Mouse (Mus musculus): ENCODE data around the gene Mansc1. TPM values are rescaled to one million over a fixed set of nuclear protein-coding genes. Genes with fewer than 3 reads are reported as not detected.
A peak's percentile ranks its signal among the peaks of the same experiment; 100 is the strongest.
"Not testable (repeated sequence)": the region's sequence is repeated elsewhere in the genome, so short reads cannot be mapped to it uniquely, and the experiment has no call there.

Mansc1 gene
- total RNA-seq (2021), result 1 to 10 TPM; 1.7 to 2.0 TPM

DNA sequence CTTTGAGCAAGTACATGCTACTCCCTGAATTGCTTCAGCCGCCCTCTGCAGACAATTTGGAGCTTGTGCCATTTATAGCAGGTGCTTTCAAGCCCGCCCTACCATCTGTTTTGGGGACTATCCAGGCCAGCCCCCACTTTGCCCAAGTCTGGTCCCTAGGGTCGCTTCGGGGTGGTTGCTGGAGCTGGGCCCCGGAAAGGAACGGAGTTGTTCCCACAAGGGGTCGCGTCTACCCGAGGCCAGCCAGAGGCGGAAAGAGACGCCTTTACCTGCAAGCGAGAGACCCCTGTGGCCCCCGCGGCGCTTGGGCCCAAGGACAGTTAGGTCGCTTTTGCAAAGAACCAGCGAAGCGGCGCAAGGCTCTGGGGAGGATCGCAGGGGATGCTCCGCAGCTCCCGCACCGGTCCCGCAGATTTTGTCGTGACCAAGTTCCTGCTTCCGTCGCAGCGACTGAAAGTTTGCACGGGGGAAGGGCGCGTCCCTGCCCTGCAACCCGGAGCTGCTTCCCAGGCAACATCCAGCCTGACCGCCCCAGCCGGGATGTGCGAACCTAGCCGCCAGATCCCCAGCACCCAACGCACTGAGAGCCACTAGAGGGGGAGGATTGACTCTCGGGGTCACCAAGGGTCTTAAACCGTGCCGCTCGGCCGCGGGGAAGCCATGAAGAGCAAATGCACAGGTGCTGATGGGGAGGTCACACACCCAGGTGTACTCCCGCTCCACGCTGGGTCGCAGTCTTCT, at the start of gene Mansc1:
TSS of gene Mansc1 (minus strand) at position 542 of the 741 bp plus-strand sequence.
- DNase-seq, result peak; percentile 68
- intact Hi-C loops (cut with DNase I), result no loop called here

DNA sequence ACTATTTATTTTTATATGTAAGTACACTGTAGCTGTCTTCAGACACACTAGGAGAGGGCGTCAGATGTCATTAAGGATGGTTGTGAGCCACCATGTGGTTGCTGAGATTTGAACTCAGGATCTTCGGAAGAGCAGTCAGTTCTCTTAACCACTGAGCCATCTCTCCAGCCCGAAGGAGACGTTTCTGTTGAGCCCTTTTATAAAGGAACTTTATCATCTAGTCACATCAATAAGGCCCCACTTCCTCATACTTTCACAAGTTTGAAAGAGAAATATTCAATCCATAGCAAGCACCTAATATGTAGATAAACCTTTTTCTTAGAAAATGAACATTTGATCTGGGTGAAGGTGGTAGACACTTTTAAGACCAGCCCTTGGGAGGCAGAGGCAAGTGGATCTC, 47.0 kb upstream of the Mansc1 start:
- DNase-seq; intact Hi-C loops (cut with DNase I): not testable (repeated sequence)

GRCm38 (mm10) chr6:134678037-134678436, 45.7 kb upstream of the Mansc1 start:
- DNase-seq, result no peak
- intact Hi-C loops (cut with DNase I), result no loop called here

DNA sequence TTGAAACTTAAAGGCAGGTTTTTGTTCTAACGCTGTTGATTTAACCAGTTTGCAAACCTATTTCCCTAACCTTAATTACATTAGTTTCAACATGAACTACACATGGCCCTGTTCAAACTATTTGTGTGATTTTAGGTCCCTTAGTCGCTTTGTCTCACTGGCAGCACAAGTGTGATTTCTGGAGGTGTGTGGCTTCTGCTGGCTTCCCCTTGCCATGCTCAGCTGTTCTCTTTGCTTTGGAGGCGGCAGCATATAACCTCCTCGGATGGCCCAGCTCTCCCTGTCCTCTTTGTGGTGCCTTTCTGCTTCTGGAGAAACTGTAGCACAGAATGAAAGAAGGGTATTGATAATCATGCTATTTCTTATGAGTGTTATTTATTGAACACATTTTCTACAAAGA, 45.2 kb upstream of the Mansc1 start:
- DNase-seq, result no peak
- intact Hi-C loops (cut with DNase I), result no loop called here

GRCm38 (mm10) chr6:134673712-134674111, 41.4 kb upstream of the Mansc1 start:
- DNase-seq; intact Hi-C loops (cut with DNase I): not testable (repeated sequence)

GRCm38 (mm10) chr6:134670881-134671411, 38.7 kb upstream of the Mansc1 start:
- intact Hi-C loops (cut with DNase I), result no loop called here
- DNase-seq, result peak; percentile 9

DNA sequence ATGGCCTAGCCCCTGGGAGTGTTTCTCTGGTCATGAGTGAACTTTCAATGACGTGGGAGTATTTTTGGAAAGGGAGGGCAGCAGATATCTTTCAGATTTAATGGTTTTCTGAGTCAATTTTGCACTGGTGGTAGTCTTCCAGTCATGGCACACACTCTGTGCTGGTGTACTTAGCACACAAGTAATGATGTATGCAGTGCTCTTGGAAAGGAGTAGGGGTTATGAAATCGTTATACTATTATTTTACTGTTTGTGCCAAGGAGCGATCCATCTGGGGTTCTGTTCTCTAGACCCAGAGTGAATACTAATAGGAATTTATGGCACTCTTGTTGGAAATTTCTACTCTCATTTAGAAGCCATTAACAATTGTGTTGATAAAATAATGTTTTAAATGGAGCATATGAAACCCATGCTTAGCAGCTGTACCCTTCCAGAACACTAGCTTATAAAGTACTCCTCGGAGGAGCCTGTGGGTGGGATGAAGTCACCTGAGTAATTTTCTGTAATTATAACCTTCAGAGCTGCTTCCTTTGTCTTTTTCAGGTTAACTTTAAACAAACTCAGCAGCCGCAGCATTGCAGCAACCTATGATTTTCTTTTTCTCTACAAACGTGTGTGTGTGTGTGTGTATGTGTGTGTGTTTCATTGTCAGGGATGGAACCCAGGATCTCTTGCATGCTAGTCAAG, 37.0 kb upstream of the Mansc1 start:
- no peak for DNase-seq
- intact Hi-C loops (cut with DNase I), result no loop called here

- intact Hi-C loops (cut with DNase I), result no loop called here
- no peak for DNase-seq
Measured at GRCm38 (mm10) chr6:134668519-134668918, 36.2 kb upstream of the Mansc1 start.

GRCm38 (mm10) chr6:134665817-134666216, 33.5 kb upstream of the Mansc1 start:
- intact Hi-C loops (cut with DNase I), result no loop called here
- no peak for DNase-seq

DNA sequence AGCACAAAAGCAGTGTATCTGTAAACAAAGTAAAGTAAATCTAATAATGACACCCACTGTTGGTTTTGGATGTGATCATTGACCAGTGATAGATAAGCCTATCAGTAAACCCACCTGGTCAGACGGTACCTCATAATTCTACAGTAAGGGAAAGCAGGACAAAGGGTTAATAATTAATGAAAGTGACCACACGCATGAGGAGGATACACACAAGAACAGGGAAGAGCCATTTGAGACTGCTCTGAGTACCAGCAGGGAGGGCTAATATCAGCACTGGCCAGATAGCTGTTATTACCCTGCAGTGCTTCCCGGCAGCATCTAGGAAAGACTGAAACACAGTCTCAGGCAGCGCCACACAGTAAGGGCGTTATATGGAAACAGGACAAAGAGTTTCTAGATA, 32.3 kb upstream of the Mansc1 start:
- DNase-seq, result no peak
- intact Hi-C loops (cut with DNase I), result no loop called here

DNA sequence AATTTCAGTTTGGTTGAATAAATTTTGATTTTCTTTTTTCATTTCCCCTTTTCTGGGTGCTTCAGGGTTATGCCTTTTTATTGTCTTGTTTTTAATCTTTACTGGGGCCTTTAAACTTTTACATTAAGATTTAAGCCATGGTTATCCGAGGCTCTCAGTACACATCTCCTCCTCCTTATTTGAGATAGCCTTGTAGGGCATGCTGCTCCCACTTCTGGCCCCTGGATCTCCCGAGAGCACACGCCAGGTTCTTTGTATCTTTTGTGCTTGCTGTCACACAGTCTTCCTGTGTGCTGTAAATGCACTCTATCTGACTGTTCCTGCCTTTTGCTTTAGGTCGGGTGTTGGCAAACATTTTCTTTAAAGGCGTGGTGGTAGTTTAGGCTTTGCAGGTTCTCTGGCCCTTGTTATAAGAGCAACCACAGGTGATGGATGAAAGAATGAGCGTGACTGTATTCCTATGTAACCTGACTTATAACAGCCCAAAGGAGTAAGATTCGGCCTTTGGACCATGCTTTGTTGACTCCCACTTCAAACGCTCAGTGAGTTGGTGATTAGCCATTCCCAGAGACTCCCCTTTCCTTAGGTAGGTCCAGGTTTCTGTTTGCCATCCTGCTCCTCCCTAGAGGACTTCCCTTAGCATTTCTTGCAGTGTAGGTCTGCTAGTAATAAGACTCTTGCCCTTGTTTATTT, 28.6 kb upstream of the Mansc1 start:
- no peak for DNase-seq
- intact Hi-C loops (cut with DNase I), result no loop called here

- DNase-seq, result peak; percentile 26
- intact Hi-C loops (cut with DNase I), result loop anchor here (1.0 to 10.0 kb wide), 3 partner anchors 135 to 285 kb away; no protein-coding TSS in a partner anchor
Measured at GRCm38 (mm10) chr6:134659108-134659958, 27.0 kb upstream of the Mansc1 start.

DNA sequence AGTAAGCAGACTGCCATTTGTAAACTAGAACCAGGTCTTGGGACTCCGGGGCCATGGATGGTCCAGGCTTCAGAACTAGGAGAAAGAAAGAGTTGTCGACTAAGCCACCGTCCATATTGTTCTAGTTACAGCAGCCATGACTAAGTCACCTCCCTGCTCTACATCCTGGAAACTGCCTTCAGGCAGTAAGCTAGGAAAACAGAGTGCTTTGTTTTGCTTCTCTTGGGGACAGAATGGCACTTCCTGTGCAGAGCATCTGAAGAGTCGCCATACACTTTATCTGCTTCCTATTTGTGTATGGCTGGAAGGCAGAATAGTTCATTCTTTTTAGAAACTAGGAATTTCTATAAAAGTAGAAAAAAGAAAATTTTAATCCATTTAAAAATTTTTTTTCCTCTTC, 24.2 kb upstream of the Mansc1 start:
- DNase-seq, result no peak
- intact Hi-C loops (cut with DNase I), result loop anchor here (10.0 kb wide), 2 partner anchors 208 to 288 kb away; no protein-coding TSS in a partner anchor

DNA sequence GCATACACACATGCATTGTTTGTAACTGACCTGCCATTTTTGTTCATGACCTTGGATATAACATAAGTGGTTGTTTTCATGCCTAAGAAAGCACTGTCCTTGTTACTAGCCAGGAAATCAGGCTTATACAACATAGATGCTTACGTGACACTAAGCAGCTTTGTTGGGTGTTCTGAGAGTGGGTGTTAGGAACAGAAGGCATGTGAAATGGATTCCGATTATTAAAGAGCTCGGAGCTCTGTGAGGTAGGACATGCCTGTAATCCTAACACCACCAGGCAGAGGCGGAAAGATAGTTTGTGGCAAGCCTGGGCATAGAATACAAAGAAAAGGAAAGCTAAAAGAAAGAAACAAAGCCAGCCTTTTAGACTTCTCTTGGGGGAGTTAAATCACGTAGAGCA, 16.1 kb upstream of the Mansc1 start:
- intact Hi-C loops (cut with DNase I), result no loop called here
- DNase-seq, result no peak

DNA sequence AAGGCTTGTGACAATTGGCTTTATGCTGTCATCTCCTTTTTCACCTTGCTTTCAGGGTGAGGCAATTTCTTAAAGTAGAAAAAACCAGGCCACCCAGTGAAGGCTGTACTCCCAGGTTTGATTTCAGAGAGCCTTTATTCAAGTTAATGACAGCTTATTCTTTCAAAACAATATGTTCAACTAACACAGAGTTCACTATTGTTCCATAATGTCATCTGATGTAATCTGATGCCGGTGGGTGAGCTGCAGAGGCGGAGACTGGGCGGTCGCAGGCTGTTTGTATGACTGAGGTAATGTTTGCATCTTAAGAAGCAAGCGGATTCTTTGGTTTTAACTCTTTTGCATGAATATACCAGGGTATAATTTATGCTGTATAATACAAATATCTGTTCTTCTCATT, 15.3 kb upstream of the Mansc1 start:
- intact Hi-C loops (cut with DNase I), result no loop called here
- no peak for DNase-seq

DNA sequence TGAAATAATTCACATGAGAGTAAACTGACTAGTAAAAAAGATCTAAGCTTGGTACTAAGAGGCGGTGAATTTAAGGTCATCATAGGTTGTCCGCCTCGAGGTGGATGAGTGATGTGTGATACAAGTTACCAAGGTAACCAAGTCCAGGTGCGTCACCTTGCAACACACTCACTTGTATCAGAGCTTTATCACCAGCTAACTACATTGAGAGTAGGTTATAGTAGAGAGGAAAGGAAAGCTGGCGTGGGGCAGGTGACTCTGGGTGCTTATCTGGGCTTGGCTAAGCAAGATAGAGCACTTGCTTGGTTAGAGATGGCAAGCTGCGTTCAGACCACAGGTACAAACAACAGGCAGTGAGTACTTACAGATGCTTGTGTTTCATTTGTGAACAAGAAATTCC, 14.5 kb upstream of the Mansc1 start:
- intact Hi-C loops (cut with DNase I), result no loop called here
- DNase-seq, result no peak

DNA sequence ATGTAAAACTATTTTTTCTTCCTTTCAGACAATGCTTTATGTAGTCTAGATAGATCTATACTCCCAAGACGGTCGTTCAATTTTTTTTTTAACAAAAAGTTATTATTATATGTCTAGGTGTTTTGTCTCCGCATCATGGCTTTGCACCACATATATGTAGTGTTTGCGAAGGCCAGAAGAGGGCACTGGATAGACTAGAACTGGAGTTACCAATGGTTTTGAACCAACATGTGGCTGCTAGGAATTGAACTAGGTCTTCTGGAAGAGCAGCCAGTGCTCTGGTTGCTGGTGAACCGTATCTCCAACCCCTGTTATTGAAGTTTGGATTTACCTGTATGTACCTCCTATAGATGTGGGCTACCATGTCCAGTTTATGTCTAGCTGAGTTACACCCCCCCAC, 11.0 kb upstream of the Mansc1 start:
- intact Hi-C loops (cut with DNase I), result no loop called here

GRCm38 (mm10) chr6:134641738-134642446, 9.6 kb upstream of the Mansc1 start:
- intact Hi-C loops (cut with DNase I), result no loop called here
- no peak for DNase-seq

More for the DNA sequence above, 11.0 kb upstream of the Mansc1 start:
- no peak for DNase-seq
